Mouse (Mus musculus) CH12.LX (cell line): ENCODE measurements around the gene Cbx6.

ENCODE experiments used
- CTCF ChIP-seq, 2 experiments: IDR thresholded peaks in 1 of 2; conservative IDR thresholded peaks in 1 of 2; 2 replicates each; pipeline ENCODE4 v1.5.1; 2011 to 2012; ENCODE audit warnings: low read depth in 2 of 2, low read length in 2 of 2, improper control_type of control experiment in 1 of 2, inconsistent platforms in 1 of 2, mild to moderate bottlenecking in 1 of 2, moderate library complexity in 1 of 2
- SMC3 ChIP-seq: IDR thresholded peaks from 2 replicates; pipeline ENCODE4 v1.6.1; 2011; ENCODE audit warnings: low read depth, low read length, improper control_type of control experiment
- UBTF ChIP-seq: IDR thresholded peaks from 2 replicates; pipeline ENCODE4 v1.6.1; 2012; ENCODE audit warnings: low read depth, mild to moderate bottlenecking, inconsistent platforms, low read length, improper control_type of control experiment, moderate library complexity

DNA sequence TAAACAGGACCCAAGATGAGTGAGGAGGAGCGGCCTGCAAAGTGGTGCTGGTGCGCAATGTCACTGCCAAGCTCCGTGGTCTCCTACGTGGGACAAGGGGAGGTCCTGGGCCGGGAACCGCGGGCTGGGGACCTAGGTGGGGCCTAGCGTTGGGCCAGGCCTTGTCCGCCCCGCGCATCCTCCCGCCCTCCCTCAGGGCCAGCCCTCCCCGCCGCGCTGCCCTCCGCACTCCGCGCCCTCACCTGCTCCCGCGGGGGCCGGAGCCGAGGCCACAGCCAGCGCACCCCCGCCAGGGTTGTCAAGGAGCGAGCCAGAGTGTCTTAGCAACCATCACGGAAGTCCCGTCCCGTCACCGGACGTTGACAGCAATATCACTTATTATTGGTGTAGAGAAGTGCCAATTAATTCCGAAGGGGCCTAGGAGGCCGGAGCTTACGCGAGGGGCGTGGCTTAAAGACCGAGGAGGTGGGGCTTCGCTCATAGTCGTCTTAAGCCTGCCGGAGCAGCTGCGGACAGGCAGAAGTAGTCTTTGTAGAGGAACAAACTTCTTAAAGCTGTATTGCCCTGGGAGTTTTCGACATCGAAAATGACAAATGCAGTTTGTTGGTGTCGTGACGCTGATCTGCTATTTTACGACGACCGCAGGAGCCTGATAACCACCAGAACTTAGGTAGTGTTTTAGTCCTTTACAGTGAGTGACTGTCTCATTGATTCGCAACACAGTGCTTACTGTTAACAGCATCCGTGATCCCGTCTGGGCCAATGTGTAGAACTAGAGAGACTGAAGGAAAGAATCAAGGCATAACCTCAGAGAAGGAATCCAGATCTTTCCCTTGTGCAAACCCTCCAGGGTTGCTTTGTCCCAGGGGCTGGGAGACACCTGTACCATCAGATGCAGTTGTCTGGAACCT lies 60.1 kb downstream of the Cbx6 start:
- TF ChIP-seq CTCF (conservative IDR thresholded peaks at IDR 0.05 in 1 of 2, IDR thresholded peaks at IDR 0.05 in 1 of 2; ENCODE audit: low read depth in 2 of 2, low read length in 2 of 2), result no peak
- no peak for TF ChIP-seq UBTF
- TF ChIP-seq SMC3, result no peak
